In the genomic region with DNA sequence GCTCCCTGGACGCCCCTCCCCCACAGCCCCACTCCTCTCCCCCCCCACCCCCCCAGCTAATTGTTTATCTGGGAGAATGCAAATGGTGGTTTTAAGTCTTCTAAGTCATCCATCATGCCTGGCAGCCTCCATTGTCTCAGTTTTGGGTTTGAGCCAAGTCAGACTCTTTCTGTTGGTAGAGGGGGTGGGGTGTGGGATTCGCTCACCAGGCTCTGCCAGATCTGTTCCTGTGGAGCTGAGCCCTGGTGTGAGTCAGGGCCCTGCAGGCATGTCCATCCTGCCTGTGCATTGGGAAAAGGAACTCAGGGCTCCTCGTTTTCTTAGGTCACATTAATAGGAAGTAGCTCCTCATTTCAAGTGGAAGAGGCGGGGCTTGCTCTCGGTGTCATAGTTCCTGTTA, we compare ENCODE assay signal across 8 mouse cellular contexts.
DNase-seq lines count a peak whose midpoint lies in the region; ATAC-seq lines count a peak whose summit lies in the region.

No protein-coding gene starts in this region.

- peak overlapping the region; percentile 75 for H3K27ac ChIP-seq in forebrain, embryonic 10.5 days
- H3K27ac ChIP-seq in hindbrain, embryonic 13.5 days, result peak overlapping the region; percentile 84

- peak; percentile 75 for ATAC-seq in hindbrain, embryonic 13.5 days (ENCODE audit: low FRiP score)

- WGBS in forebrain, embryonic 10.5 days, result 3% methylated on average over 5 of the region's 5 CpGs
- WGBS in hindbrain, embryonic 13.5 days, result 4% methylated on average over 5 of the region's 5 CpGs

- H3K4me3 ChIP-seq in forebrain, embryonic 10.5 days, result peak overlapping the region; percentile 34
- H3K4me3 ChIP-seq in hindbrain, embryonic 13.5 days, result no peak overlapping the region

- peak overlapping the region; percentile 40 for H3K4me2 ChIP-seq in hindbrain, embryonic 13.5 days

- H3K27me3 ChIP-seq in forebrain, embryonic 10.5 days (ENCODE audit: poor library complexity, severe bottlenecking), result 0 out of 2 replicates have a peak, but pooled peaks cover 7% of the 10 kb centered on the region
- peaks cover 3% of the 10 kb centered on the region for H3K27me3 ChIP-seq in hindbrain, embryonic 13.5 days

- DNase-seq in A20 (ENCODE audit: low read depth, low spot score), result peak; percentile 10
- peak; percentile 64 for DNase-seq in adipocyte (ENCODE audit: low spot score)
- DNase-seq in forebrain, embryonic 10.5 days (ENCODE audit: extremely low spot score, low spot score), result peak; percentile 77
- DNase-seq in layer of hippocampus, adult 9-11 months, result peak; percentile 62
- DNase-seq in lung, postnatal 14 days, result peak; percentile 69
- DNase-seq in retina, postnatal 1 day, result peak; percentile 98
- no peak for DNase-seq in natural killer cell, adult 2 months (ENCODE audit: low spot score in 2 of 2)

- peaks cover 98% of the 10 kb centered on the region for H3K4me1 ChIP-seq in forebrain, embryonic 10.5 days
- peaks cover 84% of the 10 kb centered on the region for H3K4me1 ChIP-seq in hindbrain, embryonic 13.5 days (replicated peaks)

- H3K36me3 ChIP-seq in forebrain, embryonic 10.5 days (replicated peaks), result no peaks in the 10 kb centered on the region
- no peaks in the 10 kb centered on the region for H3K36me3 ChIP-seq in hindbrain, embryonic 13.5 days

- H3K9me3 ChIP-seq in forebrain, embryonic 10.5 days, result no peaks in the 10 kb centered on the region
- H3K9me3 ChIP-seq in hindbrain, embryonic 13.5 days, result no peaks in the 10 kb centered on the region

- no peak overlapping the region for H3K9ac ChIP-seq in hindbrain, embryonic 13.5 days

Comparison
In these comparisons a context has a peak if more than half of its experiments do, and no peak if none do; other contexts are left out.
1. DNase-seq: peak in A20 (single experiment), adipocyte (single experiment), forebrain, embryonic 10.5 days (single experiment), layer of hippocampus, adult 9-11 months (single experiment), lung, postnatal 14 days (single experiment) and retina, postnatal 1 day (single experiment); none in natural killer cell, adult 2 months (0 of 2).